Mouse (Mus musculus): ENCODE data around the gene Olfr1394.

DNA sequence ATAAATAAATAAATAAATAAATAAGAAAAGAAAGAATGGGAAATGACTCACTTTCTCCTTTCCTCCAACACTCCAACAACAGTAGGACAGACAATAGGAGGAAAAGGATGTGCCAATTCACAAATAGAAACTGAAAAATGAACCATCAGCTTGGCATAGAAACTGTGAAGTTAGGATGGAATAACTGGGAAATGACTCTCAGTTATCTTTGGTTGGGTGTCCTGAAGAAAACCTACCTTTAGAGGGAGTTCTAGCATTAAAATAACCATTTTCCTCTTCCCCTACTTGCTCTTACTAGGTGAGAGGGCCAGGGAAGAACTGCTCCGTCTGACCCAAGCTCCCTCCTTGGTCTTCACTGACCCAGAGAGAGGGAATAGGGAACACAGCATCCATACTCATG, 48.4 kb upstream of the Olfr1394 start:
- no peak for TF ChIP-seq POU5F1 (IDR thresholded peaks at IDR 0.05; ENCODE audit: borderline replicate concordance, low read length)
- TF ChIP-seq CTCF (conservative IDR thresholded peaks at IDR 0.05; ENCODE audit: low read length) = no peak
